Mouse (Mus musculus) forebrain, embryonic 10.5 days (tissue): ENCODE data around the gene Olfm1. TPM values are rescaled to one million over a fixed set of nuclear protein-coding genes. Genes with fewer than 3 reads are reported as not detected.

Experiments
- polyA plus RNA-seq: library from polyadenylated mRNA; unstranded; fragments of >200 nt; fragmentation: Nextera tagmentation; extraction: Ambion mirVana; gene quantifications from 2 replicates; pipeline ENCODE4 v1.2.1, GENCODE M21; 2016

Olfm1 gene
- polyA plus RNA-seq, 1 experiment from 2014 or later, result 15.5 TPM

Other genes with a start within 250 kb of the Olfm1 start
- gene Fcnb, start 108.1 kb upstream of the Olfm1 start, polyA plus RNA-seq, result not detected in 2 replicates